Mouse (Mus musculus): ENCODE measurements at regions not wholly inside any gene's neighbourhood (a gene's known extent, or its start where the extent isn't known, plus 50 kb on each side); places are given as distances from the start of the nearest gene placed in this dataset.

GRCm38 (mm10) chr13:6377919-6378318, 170.0 kb upstream of the Pitrm1 start:
- TF ChIP-seq CTCF (IDR thresholded peaks at IDR 0.05; ENCODE audit: control insufficient read depth, insufficient read depth, insufficient replicate concordance, low read depth, low read length) (no peak), POLR2A (IDR thresholded peaks at IDR 0.05; ENCODE audit: control insufficient read depth, low read depth, low read length) (no peak)
- Histone ChIP-seq H3K27ac (ENCODE audit: control insufficient read depth, insufficient read depth, low read depth, low read length) (no peak overlapping the region), H3K4me3 (ENCODE audit: control insufficient read depth, low read depth, low read length) (no peak overlapping the region), H3K4me1 (ENCODE audit: control insufficient read depth, insufficient read depth, low read length) (no peaks in the 10 kb centered on the region; the same call in 1 of the 2 replicates), H3K36me3 (ENCODE audit: control insufficient read depth, insufficient read depth, low read length) (no peaks in the 10 kb centered on the region), H3K27me3 (ENCODE audit: control insufficient read depth, insufficient read depth, low read length) (no peaks in the 10 kb centered on the region)

GRCm38 (mm10) chr13:6395562-6396223, 152.3 kb upstream of the Pitrm1 start:
- H3K27me3 ChIP-seq (ENCODE audit: control insufficient read depth, insufficient read depth, low read length) = no peaks in the 10 kb centered on the region
- H3K27ac ChIP-seq (ENCODE audit: control insufficient read depth, insufficient read depth, low read depth, low read length) = no peak overlapping the region
- no peaks in the 10 kb centered on the region for H3K36me3 ChIP-seq (ENCODE audit: control insufficient read depth, insufficient read depth, low read length)
- H3K4me1 ChIP-seq (ENCODE audit: control insufficient read depth, insufficient read depth, low read length) = no peaks in the 10 kb centered on the region
- TF ChIP-seq CTCF (IDR thresholded peaks at IDR 0.05; ENCODE audit: control insufficient read depth, insufficient read depth, insufficient replicate concordance, low read depth, low read length) (no peak), POLR2A (IDR thresholded peaks at IDR 0.05; ENCODE audit: control insufficient read depth, low read depth, low read length) (no peak)
- peak overlapping the region; percentile 58 for H3K4me3 ChIP-seq (ENCODE audit: control insufficient read depth, low read depth, low read length)

GRCm38 (mm10) chr13:6397648-6398047, 150.3 kb upstream of the Pitrm1 start:
- Histone ChIP-seq H3K27ac (ENCODE audit: control insufficient read depth, insufficient read depth, low read depth, low read length) (no peak overlapping the region), H3K36me3 (ENCODE audit: control insufficient read depth, insufficient read depth, low read length) (no peaks in the 10 kb centered on the region), H3K4me1 (ENCODE audit: control insufficient read depth, insufficient read depth, low read length) (no peaks in the 10 kb centered on the region), H3K4me3 (ENCODE audit: control insufficient read depth, low read depth, low read length) (no peak overlapping the region), H3K27me3 (ENCODE audit: control insufficient read depth, insufficient read depth, low read length) (no peaks in the 10 kb centered on the region)
- no peak for TF ChIP-seq CTCF (IDR thresholded peaks at IDR 0.05; ENCODE audit: control insufficient read depth, insufficient read depth, insufficient replicate concordance, low read depth, low read length)
- TF ChIP-seq POLR2A (IDR thresholded peaks at IDR 0.05; ENCODE audit: control insufficient read depth, low read depth, low read length) = no peak

- TF ChIP-seq CTCF (IDR thresholded peaks at IDR 0.05; ENCODE audit: control insufficient read depth, insufficient read depth, insufficient replicate concordance, low read depth, low read length) = no peak
- TF ChIP-seq POLR2A (IDR thresholded peaks at IDR 0.05; ENCODE audit: control insufficient read depth, low read depth, low read length) = no peak
- H3K36me3 ChIP-seq (ENCODE audit: control insufficient read depth, insufficient read depth, low read length) = no peaks in the 10 kb centered on the region
- no peaks in the 10 kb centered on the region for H3K4me1 ChIP-seq (ENCODE audit: control insufficient read depth, insufficient read depth, low read length)
- H3K4me3 ChIP-seq (ENCODE audit: control insufficient read depth, low read depth, low read length) = no peak overlapping the region
- no peaks in the 10 kb centered on the region for H3K27me3 ChIP-seq (ENCODE audit: control insufficient read depth, insufficient read depth, low read length)
- H3K27ac ChIP-seq (ENCODE audit: control insufficient read depth, insufficient read depth, low read depth, low read length) = no peak overlapping the region
Measured at GRCm38 (mm10) chr13:6431821-6432220, 116.1 kb upstream of the Pitrm1 start.

- Histone ChIP-seq H3K4me3 (ENCODE audit: control insufficient read depth, low read depth, low read length) (no peak overlapping the region), H3K36me3 (ENCODE audit: control insufficient read depth, insufficient read depth, low read length) (no peaks in the 10 kb centered on the region), H3K4me1 (ENCODE audit: control insufficient read depth, insufficient read depth, low read length) (no peaks in the 10 kb centered on the region), H3K27ac (ENCODE audit: control insufficient read depth, insufficient read depth, low read depth, low read length) (no peak overlapping the region), H3K27me3 (ENCODE audit: control insufficient read depth, insufficient read depth, low read length) (no peaks in the 10 kb centered on the region)
- TF ChIP-seq POLR2A (IDR thresholded peaks at IDR 0.05; ENCODE audit: control insufficient read depth, low read depth, low read length) (no peak), CTCF (IDR thresholded peaks at IDR 0.05; ENCODE audit: control insufficient read depth, insufficient read depth, insufficient replicate concordance, low read depth, low read length) (no peak)
Measured at GRCm38 (mm10) chr13:6446976-6447375, 101.0 kb upstream of the Pitrm1 start.

GRCm38 (mm10) chr13:6461363-6461762, 86.6 kb upstream of the Pitrm1 start:
- H3K27me3 ChIP-seq (ENCODE audit: control insufficient read depth, insufficient read depth, low read length) = no peaks in the 10 kb centered on the region
- H3K27ac ChIP-seq (ENCODE audit: control insufficient read depth, insufficient read depth, low read depth, low read length) = no peak overlapping the region
- TF ChIP-seq CTCF (IDR thresholded peaks at IDR 0.05; ENCODE audit: control insufficient read depth, insufficient read depth, insufficient replicate concordance, low read depth, low read length) (no peak), POLR2A (IDR thresholded peaks at IDR 0.05; ENCODE audit: control insufficient read depth, low read depth, low read length) (no peak)
- no peaks in the 10 kb centered on the region for H3K36me3 ChIP-seq (ENCODE audit: control insufficient read depth, insufficient read depth, low read length)
- no peak overlapping the region for H3K4me3 ChIP-seq (ENCODE audit: control insufficient read depth, low read depth, low read length)
- no peaks in the 10 kb centered on the region for H3K4me1 ChIP-seq (ENCODE audit: control insufficient read depth, insufficient read depth, low read length)

GRCm38 (mm10) chr13:6465911-6466419, 82.0 kb upstream of the Pitrm1 start:
- Histone ChIP-seq H3K4me3 (ENCODE audit: control insufficient read depth, low read depth, low read length) (no peak overlapping the region), H3K27ac (ENCODE audit: control insufficient read depth, insufficient read depth, low read depth, low read length) (no peak overlapping the region), H3K36me3 (ENCODE audit: control insufficient read depth, insufficient read depth, low read length) (no peaks in the 10 kb centered on the region), H3K4me1 (ENCODE audit: control insufficient read depth, insufficient read depth, low read length) (no peaks in the 10 kb centered on the region), H3K27me3 (ENCODE audit: control insufficient read depth, insufficient read depth, low read length) (no peaks in the 10 kb centered on the region)
- TF ChIP-seq POLR2A (IDR thresholded peaks at IDR 0.05; ENCODE audit: control insufficient read depth, low read depth, low read length) = no peak
